Mouse (Mus musculus): ENCODE data around the gene Gp2. TPM values are rescaled to one million over a fixed set of nuclear protein-coding genes. Genes with fewer than 3 reads are reported as not detected.

Gene Gp2
- polyA plus RNA-seq, 1 experiment, result 107 TPM

GRCm38 (mm10) chr7:119454192-119454591 is 4.9 kb downstream of the Gp2 start:
- 85% methylated on average over 7 of the region's 7 CpGs for WGBS
- Histone ChIP-seq H3K27ac (ENCODE audit: insufficient read depth, low read length) (no peak overlapping the region), H3K4me3 (ENCODE audit: extremely low read depth, insufficient read depth, insufficient read length) (no peak overlapping the region), H3K27me3 (ENCODE audit: control insufficient read depth, insufficient read depth, low read length) (no peaks in the 10 kb centered on the region), H3K36me3 (ENCODE audit: control insufficient read depth, insufficient read depth, low read length) (no peaks in the 10 kb centered on the region), H3K4me1 (ENCODE audit: control insufficient read depth, insufficient read depth, insufficient read length) (no peaks in the 10 kb centered on the region)
- no peak for DNase-seq (ENCODE audit: low read depth in 1 of 2, low spot score in 2 of 2)
- TF ChIP-seq CTCF (IDR thresholded peaks at IDR 0.05; ENCODE audit: extremely low read depth, insufficient read depth, insufficient read length, insufficient replicate concordance), result no peak
- no peak for TF ChIP-seq POLR2A (IDR thresholded peaks at IDR 0.05; ENCODE audit: low read depth, low read length)

DNA sequence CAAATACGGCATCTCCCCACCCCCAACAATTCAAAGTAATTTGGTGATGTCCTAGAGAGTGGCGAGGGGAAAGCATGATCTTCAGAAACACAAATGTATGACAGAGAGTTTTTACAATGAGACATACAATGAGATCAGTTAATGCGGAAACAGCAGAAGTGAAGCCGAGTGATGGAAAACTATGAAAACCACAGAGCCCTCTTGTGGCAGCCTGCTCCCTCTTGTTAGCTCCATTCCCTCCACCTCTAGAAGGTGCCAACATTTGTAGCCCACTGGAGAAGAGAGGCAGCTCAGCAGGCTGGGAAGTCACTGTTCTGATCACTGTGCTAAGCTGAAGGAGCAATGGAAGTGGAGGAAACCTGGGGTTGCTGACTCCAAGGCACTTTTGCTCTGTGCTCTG is 15.2 kb downstream of the Gp2 start:
- WGBS, result 67% methylated on average over 4 of the region's 4 CpGs
- no peak overlapping the region for H3K4me3 ChIP-seq (ENCODE audit: extremely low read depth, insufficient read depth, insufficient read length)

GRCm38 (mm10) chr7:119441938-119442337 is 17.1 kb downstream of the Gp2 start:
- H3K36me3 ChIP-seq (ENCODE audit: control insufficient read depth, insufficient read depth, low read length), result no peaks in the 10 kb centered on the region
- no peak overlapping the region for H3K4me3 ChIP-seq (ENCODE audit: extremely low read depth, insufficient read depth, insufficient read length)
- no peaks in the 10 kb centered on the region for H3K4me1 ChIP-seq (ENCODE audit: control insufficient read depth, insufficient read depth, insufficient read length)
- no peak overlapping the region for H3K27ac ChIP-seq (ENCODE audit: insufficient read depth, low read length)
- DNase-seq (ENCODE audit: low read depth in 1 of 2, low spot score in 2 of 2), result no peak
- H3K27me3 ChIP-seq (ENCODE audit: control insufficient read depth, insufficient read depth, low read length), result no peaks in the 10 kb centered on the region
- no peak for TF ChIP-seq CTCF (IDR thresholded peaks at IDR 0.05; ENCODE audit: extremely low read depth, insufficient read depth, insufficient read length, insufficient replicate concordance)
- TF ChIP-seq POLR2A (IDR thresholded peaks at IDR 0.05; ENCODE audit: low read depth, low read length), result no peak
- 35% methylated on average over 1 of the region's 1 CpGs for WGBS

More for the DNA sequence above, 15.2 kb downstream of the Gp2 start:
- DNase-seq (ENCODE audit: low read depth in 1 of 2, low spot score in 2 of 2), result no peak
- no peaks in the 10 kb centered on the region for H3K36me3 ChIP-seq (ENCODE audit: control insufficient read depth, insufficient read depth, low read length)
- H3K27ac ChIP-seq (ENCODE audit: insufficient read depth, low read length), result no peak overlapping the region
- no peaks in the 10 kb centered on the region for H3K4me1 ChIP-seq (ENCODE audit: control insufficient read depth, insufficient read depth, insufficient read length)
- H3K27me3 ChIP-seq (ENCODE audit: control insufficient read depth, insufficient read depth, low read length), result no peaks in the 10 kb centered on the region
- TF ChIP-seq CTCF (IDR thresholded peaks at IDR 0.05; ENCODE audit: extremely low read depth, insufficient read depth, insufficient read length, insufficient replicate concordance) (no peak), POLR2A (IDR thresholded peaks at IDR 0.05; ENCODE audit: low read depth, low read length) (no peak)

DNA sequence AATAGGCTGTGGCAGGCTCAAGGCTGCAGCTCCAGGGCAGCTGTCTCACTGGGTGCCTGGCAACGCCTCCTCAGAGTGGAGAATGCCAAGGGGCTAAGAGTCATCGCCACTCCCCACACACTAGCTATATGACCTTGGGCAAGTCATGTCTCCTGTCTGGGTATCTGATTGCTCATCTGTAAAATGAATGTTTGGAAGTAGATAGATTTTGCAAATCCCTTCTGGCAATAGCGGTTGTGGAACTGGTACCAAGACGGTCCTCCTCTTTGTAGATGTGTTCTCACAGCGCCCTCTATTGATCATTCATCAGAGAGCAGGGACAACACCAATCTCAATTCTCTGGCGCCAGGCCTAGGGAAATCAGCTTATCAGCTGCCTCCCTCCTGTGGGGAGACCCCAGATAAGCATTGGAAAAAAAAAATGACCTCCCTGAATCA is 31.9 kb downstream of the Gp2 start:
- H3K27ac ChIP-seq (ENCODE audit: insufficient read depth, low read length), result no peak overlapping the region
- WGBS, result 23% methylated on average over 6 of the region's 6 CpGs
- DNase-seq (ENCODE audit: low read depth in 1 of 2, low spot score in 2 of 2), result no peak

DNA sequence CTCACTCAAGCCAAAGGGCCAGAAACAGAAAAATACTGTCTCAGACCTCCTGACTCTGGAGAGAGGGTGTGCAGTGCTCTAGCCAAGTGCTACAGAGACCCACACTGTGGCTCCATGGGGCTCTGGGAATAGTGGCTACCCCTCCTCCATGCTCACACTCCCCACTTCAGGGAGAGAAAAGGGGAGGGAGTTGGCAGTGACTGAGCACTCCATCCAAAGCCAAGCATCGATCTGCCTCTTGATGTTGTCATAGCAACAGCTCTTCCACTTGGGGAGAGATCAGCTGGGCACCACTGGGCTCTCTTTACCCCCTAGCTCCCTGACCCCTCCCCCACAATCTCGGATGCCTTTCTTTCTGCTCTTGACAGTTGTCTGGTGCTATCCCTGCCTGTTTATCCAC is 38.4 kb downstream of the Gp2 start:
- Histone ChIP-seq H3K27ac (ENCODE audit: insufficient read depth, low read length) (no peak overlapping the region), H3K4me1 (ENCODE audit: control insufficient read depth, insufficient read depth, insufficient read length) (no peaks in the 10 kb centered on the region), H3K27me3 (ENCODE audit: control insufficient read depth, insufficient read depth, low read length) (no peaks in the 10 kb centered on the region), H3K36me3 (ENCODE audit: control insufficient read depth, insufficient read depth, low read length) (no peaks in the 10 kb centered on the region), H3K4me3 (ENCODE audit: extremely low read depth, insufficient read depth, insufficient read length) (no peak overlapping the region)
- WGBS, result 15% methylated on average over 2 of the region's 2 CpGs
- no peak for DNase-seq (ENCODE audit: low read depth in 1 of 2, low spot score in 2 of 2)
- TF ChIP-seq POLR2A (IDR thresholded peaks at IDR 0.05; ENCODE audit: low read depth, low read length) (no peak), CTCF (IDR thresholded peaks at IDR 0.05; ENCODE audit: extremely low read depth, insufficient read depth, insufficient read length, insufficient replicate concordance) (no peak)

More for the DNA sequence above, 31.9 kb downstream of the Gp2 start:
- H3K36me3 ChIP-seq (ENCODE audit: control insufficient read depth, insufficient read depth, low read length), result no peaks in the 10 kb centered on the region
- no peaks in the 10 kb centered on the region for H3K4me1 ChIP-seq (ENCODE audit: control insufficient read depth, insufficient read depth, insufficient read length)
- H3K27me3 ChIP-seq (ENCODE audit: control insufficient read depth, insufficient read depth, low read length), result no peaks in the 10 kb centered on the region
- no peak for TF ChIP-seq CTCF (IDR thresholded peaks at IDR 0.05; ENCODE audit: extremely low read depth, insufficient read depth, insufficient read length, insufficient replicate concordance)
- no peak for TF ChIP-seq POLR2A (IDR thresholded peaks at IDR 0.05; ENCODE audit: low read depth, low read length)
- H3K4me3 ChIP-seq (ENCODE audit: extremely low read depth, insufficient read depth, insufficient read length), result no peak overlapping the region

DNA sequence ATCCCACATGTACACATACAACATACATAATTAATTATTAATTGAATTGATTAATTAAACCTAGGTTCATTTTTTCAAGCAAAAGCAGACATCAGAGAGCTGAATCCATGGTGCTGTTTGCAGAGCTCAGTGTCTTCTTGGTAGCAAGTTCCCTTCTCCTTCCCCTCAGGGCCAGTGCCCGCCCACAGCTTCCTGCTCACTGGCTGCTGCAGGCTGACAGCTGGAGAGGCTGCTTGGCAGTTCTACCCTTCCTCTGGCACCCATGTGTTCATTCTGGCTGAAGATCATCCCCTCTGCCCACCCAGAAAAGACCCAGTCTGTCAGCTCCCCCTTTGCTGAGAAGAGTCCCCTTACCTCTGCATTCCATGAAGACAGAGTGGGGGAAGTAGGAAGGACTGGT is 40.6 kb downstream of the Gp2 start:
- TF ChIP-seq CTCF (IDR thresholded peaks at IDR 0.05; ENCODE audit: extremely low read depth, insufficient read depth, insufficient read length, insufficient replicate concordance), result no peak
- TF ChIP-seq POLR2A (IDR thresholded peaks at IDR 0.05; ENCODE audit: low read depth, low read length), result no peak
- WGBS, result 4% methylated on average over 1 of the region's 1 CpGs
- Histone ChIP-seq H3K27me3 (ENCODE audit: control insufficient read depth, insufficient read depth, low read length) (no peaks in the 10 kb centered on the region), H3K4me1 (ENCODE audit: control insufficient read depth, insufficient read depth, insufficient read length) (no peaks in the 10 kb centered on the region), H3K36me3 (ENCODE audit: control insufficient read depth, insufficient read depth, low read length) (no peaks in the 10 kb centered on the region), H3K4me3 (ENCODE audit: extremely low read depth, insufficient read depth, insufficient read length) (no peak overlapping the region), H3K27ac (ENCODE audit: insufficient read depth, low read length) (no peak overlapping the region)
- DNase-seq (ENCODE audit: low read depth in 1 of 2, low spot score in 2 of 2), result no peak

GRCm38 (mm10) chr7:119394050-119394732 is 64.9 kb downstream of the Gp2 start:
- no peaks in the 10 kb centered on the region for H3K4me1 ChIP-seq (ENCODE audit: control insufficient read depth, insufficient read depth, insufficient read length)
- TF ChIP-seq CTCF (IDR thresholded peaks at IDR 0.05; ENCODE audit: extremely low read depth, insufficient read depth, insufficient read length, insufficient replicate concordance), result no peak
- TF ChIP-seq POLR2A (IDR thresholded peaks at IDR 0.05; ENCODE audit: low read depth, low read length), result no peak
- 83% methylated on average over 13 of the region's 13 CpGs for WGBS

More at GRCm38 (mm10) chr7:119394050-119394732, 64.9 kb downstream of the Gp2 start:
- Histone ChIP-seq H3K27ac (ENCODE audit: insufficient read depth, low read length) (no peak overlapping the region), H3K4me3 (ENCODE audit: extremely low read depth, insufficient read depth, insufficient read length) (no peak overlapping the region), H3K36me3 (ENCODE audit: control insufficient read depth, insufficient read depth, low read length) (no peaks in the 10 kb centered on the region), H3K27me3 (ENCODE audit: control insufficient read depth, insufficient read depth, low read length) (no peaks in the 10 kb centered on the region)
- no peak for DNase-seq (ENCODE audit: low read depth in 1 of 2, low spot score in 2 of 2)

Other genes starting within 250 kb of the Gp2 start
- 0.02 and 0.75 TPM in 2 replicates for gene Umod, start 20.0 kb upstream of the Gp2 start, polyA plus RNA-seq (2012; rRNA removed)
- not detected in 2 replicates for gene Acsm5, start 60.2 kb upstream of the Gp2 start, polyA plus RNA-seq (2012; rRNA removed)
- gene Pdilt, start 64.2 kb upstream of the Gp2 start, polyA plus RNA-seq (2012; rRNA removed), result not detected in 2 replicates
- gene Acsm2, start 95.1 kb upstream of the Gp2 start, polyA plus RNA-seq (2012; rRNA removed), result 0.53 TPM in 1 of 2 replicates, not detected in the other
- gene Acsm1, start 147.7 kb upstream of the Gp2 start, polyA plus RNA-seq (2012; rRNA removed), result not detected in 2 replicates
- not detected in 2 replicates for gene Acsm4, start 230.7 kb upstream of the Gp2 start, polyA plus RNA-seq (2012; rRNA removed)